Mouse (Mus musculus) CH12.LX (cell line): ENCODE results near the gene Zfp689. TPM values are rescaled to one million over a fixed set of nuclear protein-coding genes. Genes with fewer than 3 reads are reported as not detected.
A peak's percentile ranks its signal among the peaks of the same experiment; 100 is the strongest.

Experiments used
- DNase-seq: peaks from one replicate; pipeline ENCODE4 v3.0.0-alpha.2; 2013; ENCODE audit errors: extremely low read depth
- H3K27ac ChIP-seq: 2 replicates; pipeline ENCODE4 v1.5.1; 2012; ENCODE audit warnings: low read depth, mild to moderate bottlenecking, control low read depth, moderate library complexity; ENCODE audit not compliant: insufficient read depth
- H3K27me3 ChIP-seq: replicated peaks from 2 replicates; pipeline ENCODE3; 2012; ENCODE audit warnings: inconsistent platforms
- H3K36me3 ChIP-seq, 2 experiments: replicated peaks in 1 of 2; 2 replicates each; pipeline versions ENCODE3 to v1.6.1; 2012; ENCODE audit warnings: inconsistent platforms in 1 of 2, low read length in 1 of 2, mild to moderate bottlenecking in 1 of 2, mixed read lengths in 1 of 2, moderate library complexity in 1 of 2; ENCODE audit not compliant: control insufficient read depth in 1 of 2, insufficient read depth in 1 of 2
- H3K4me1 ChIP-seq, 2 experiments: 2 replicates each; pipeline ENCODE4 v1.6.1; 2012; ENCODE audit warnings: inconsistent platforms in 1 of 2, moderate library complexity in 1 of 2; ENCODE audit not compliant: insufficient read depth in 2 of 2, control insufficient read depth in 1 of 2
- H3K4me2 ChIP-seq: 2 replicates; pipeline ENCODE4 v1.6.1; 2012; ENCODE audit warnings: low read depth, mild to moderate bottlenecking, control low read depth; ENCODE audit not compliant: poor library complexity, insufficient read depth, severe bottlenecking
- H3K4me3 ChIP-seq, 3 experiments: fragments of 150-350 bp in 1 of 3; sonication (generic) in 1 of 3; replicated peaks in 1 of 3; 2 replicates each; pipeline versions ENCODE3 to v1.5.1; 2011 to 2012; ENCODE audit warnings: low read depth in 2 of 3, low read length in 2 of 3, mild to moderate bottlenecking in 2 of 3, moderate library complexity in 2 of 3, control low read depth in 1 of 3, improper control_type of control experiment in 1 of 3, inconsistent platforms in 1 of 3, mixed read lengths in 1 of 3; ENCODE audit not compliant: poor library complexity in 1 of 3
- H3K79me2 ChIP-seq: replicated peaks from 2 replicates; pipeline ENCODE4 v1.6.1; 2012; ENCODE audit warnings: mild to moderate bottlenecking, moderate library complexity; ENCODE audit not compliant: control insufficient read depth, poor library complexity, insufficient read depth, severe bottlenecking; ENCODE audit errors: extremely low read depth
- H3K9ac ChIP-seq: 2 replicates; pipeline ENCODE4 v1.6.1; 2012; ENCODE audit warnings: low read depth, mild to moderate bottlenecking, control low read depth, moderate library complexity; ENCODE audit not compliant: insufficient read depth
- H3K9me3 ChIP-seq: replicated peaks from 2 replicates; pipeline ENCODE3; 2012; ENCODE audit warnings: low read length, inconsistent platforms, mixed read lengths
- CHD1 ChIP-seq: IDR thresholded peaks from 2 replicates; pipeline ENCODE4 v1.6.1; 2012; ENCODE audit warnings: low read depth, low read length, improper control_type of control experiment, inconsistent platforms
- CHD2 ChIP-seq: IDR thresholded peaks from 2 replicates; pipeline ENCODE4 v1.6.1; 2011; ENCODE audit warnings: low read length, improper control_type of control experiment
- CTCF ChIP-seq, 2 experiments: IDR thresholded peaks in 1 of 2; conservative IDR thresholded peaks in 1 of 2; 2 replicates each; pipeline ENCODE4 v1.5.1; 2011 to 2012; ENCODE audit warnings: low read depth in 2 of 2, low read length in 2 of 2, improper control_type of control experiment in 1 of 2, inconsistent platforms in 1 of 2, mild to moderate bottlenecking in 1 of 2, moderate library complexity in 1 of 2
- ETS1 ChIP-seq: conservative IDR thresholded peaks from 2 replicates; pipeline ENCODE4 v1.6.1; 2012; ENCODE audit warnings: low read depth, mild to moderate bottlenecking, inconsistent platforms, low read length, improper control_type of control experiment, moderate library complexity
- GABPA ChIP-seq: IDR thresholded peaks from 2 replicates; pipeline ENCODE4 v1.6.1; 2012; ENCODE audit warnings: low read depth, low read length, improper control_type of control experiment, inconsistent platforms; ENCODE audit not compliant: insufficient replicate concordance
- IRF4 ChIP-seq: IDR thresholded peaks from 2 replicates; pipeline ENCODE4 v1.6.1; 2014; ENCODE audit warnings: low read depth, mild to moderate bottlenecking, inconsistent platforms, low read length, improper control_type of control experiment
- JUN ChIP-seq: IDR thresholded peaks from 2 replicates; pipeline ENCODE4 v1.6.1; 2011; ENCODE audit warnings: low read depth, mild to moderate bottlenecking, low read length, improper control_type of control experiment, moderate library complexity; ENCODE audit not compliant: insufficient read depth
- JUND ChIP-seq: conservative IDR thresholded peaks from 2 replicates; pipeline ENCODE4 v1.6.1; 2011; ENCODE audit warnings: low read depth, low read length, improper control_type of control experiment
- KAT2A ChIP-seq: IDR thresholded peaks from 2 replicates; pipeline ENCODE4 v1.6.1; 2012; ENCODE audit warnings: low read length, improper control_type of control experiment, inconsistent platforms; ENCODE audit not compliant: insufficient replicate concordance
- MYC ChIP-seq: IDR thresholded peaks from 2 replicates; pipeline ENCODE4 v1.6.1; 2011; ENCODE audit warnings: low read depth, mild to moderate bottlenecking, improper control_type of control experiment, low read length
- NELFE ChIP-seq: IDR thresholded peaks from 2 replicates; pipeline ENCODE4 v1.6.1; 2011; ENCODE audit warnings: low read depth, low read length, improper control_type of control experiment
- POLR2A ChIP-seq: IDR thresholded peaks from 2 replicates; pipeline ENCODE4 v1.6.1; 2011; ENCODE audit warnings: low read depth, mild to moderate bottlenecking, improper control_type of control experiment, low read length
- POLR2AphosphoS2 ChIP-seq: IDR thresholded peaks from 2 replicates; pipeline ENCODE4 v1.6.1; 2011; ENCODE audit warnings: low read depth, low read length, improper control_type of control experiment
- RAD21 ChIP-seq: IDR thresholded peaks from 2 replicates; pipeline ENCODE4 v1.6.1; 2011; ENCODE audit warnings: low read depth, mild to moderate bottlenecking, low read length, improper control_type of control experiment, moderate library complexity
- RCOR1 ChIP-seq: conservative IDR thresholded peaks from 2 replicates; pipeline ENCODE4 v1.6.1; 2012; ENCODE audit warnings: low read depth, mild to moderate bottlenecking, inconsistent platforms, low read length, improper control_type of control experiment
- SIN3A ChIP-seq: IDR thresholded peaks from 2 replicates; pipeline ENCODE4 v1.6.1; 2012; ENCODE audit warnings: low read length, improper control_type of control experiment, inconsistent platforms
- SMC3 ChIP-seq: IDR thresholded peaks from 2 replicates; pipeline ENCODE4 v1.6.1; 2011; ENCODE audit warnings: low read depth, low read length, improper control_type of control experiment
- TCF12 ChIP-seq: IDR thresholded peaks from 2 replicates; pipeline ENCODE4 v1.6.1; 2014; ENCODE audit warnings: low read depth, mild to moderate bottlenecking, inconsistent platforms, low read length, improper control_type of control experiment
- UBTF ChIP-seq: IDR thresholded peaks from 2 replicates; pipeline ENCODE4 v1.6.1; 2012; ENCODE audit warnings: low read depth, mild to moderate bottlenecking, inconsistent platforms, low read length, improper control_type of control experiment, moderate library complexity
- USF2 ChIP-seq: conservative IDR thresholded peaks from 2 replicates; pipeline ENCODE4 v1.6.1; 2011; ENCODE audit warnings: low read depth, low read length, improper control_type of control experiment
- ZC3H11A ChIP-seq: IDR thresholded peaks from 2 replicates; pipeline ENCODE4 v1.6.1; 2012; ENCODE audit warnings: low read depth, mild to moderate bottlenecking, inconsistent platforms, low read length, improper control_type of control experiment
- ZKSCAN1 ChIP-seq: IDR thresholded peaks from 2 replicates; pipeline ENCODE4 v1.6.1; 2012; ENCODE audit warnings: low read depth, inconsistent platforms, low read length, improper control_type of control experiment, borderline replicate concordance
- ZNF384 ChIP-seq: IDR thresholded peaks from 2 replicates; pipeline ENCODE4 v1.6.1; 2012; ENCODE audit warnings: low read depth, low read length, improper control_type of control experiment, inconsistent platforms
- dilution Hi-C: fragments of 300-500 bp; cut with MboI; formaldehyde crosslinking; loops from 2 replicates; pipeline ENCODE4 v1.14.3; 2020; ENCODE audit warnings: low sequenced_read_pairs; ENCODE audit not compliant: extremely low pct_unique_long_range_greater_than_20kb, extremely low pct_ligation_motif_present
- in situ Hi-C: fragments of 300-500 bp; cut with MboI; formaldehyde crosslinking; loops from 3 replicates; pipeline ENCODE4 v1.14.3; 2019; ENCODE audit warnings: low sequenced_read_pairs, low pct_ligation_motif_present, low pct_unique_long_range_greater_than_20kb, mixed read lengths
- polyA plus RNA-seq: library from polyadenylated mRNA; unstranded; fragments of >175 nt; gene quantifications from 2 replicates; pipeline ENCODE4 v1.2.1, GENCODE M21; 2012; ENCODE audit warnings: low read depth; ENCODE audit not compliant: insufficient read length
- total RNA-seq, 2 experiments: library from RNA; depleted of rRNA; stranded (reverse); fragments of 300-350 nt in 1 of 2; fragments of >200 nt in 1 of 2; gene quantifications; 2 replicates each; pipeline ENCODE4 v1.2.3; 2012 to 2014

Zfp689 gene
- total and polyA plus RNA-seq, 3 experiments: 2.3 to 3.6 (median 3.2) TPM

- TF ChIP-seq SIN3A: no peak
- TF ChIP-seq POLR2A: no peak
- TF ChIP-seq GABPA: no peak
- no peak for TF ChIP-seq KAT2A
- TF ChIP-seq SMC3: no peak
- no peak for TF ChIP-seq POLR2AphosphoS2
- TF ChIP-seq NELFE: no peak
- H3K79me2 ChIP-seq: peaks cover 5% of the 10 kb centered on the region
- DNase-seq: no peak
- H3K27me3 ChIP-seq: peaks cover 8% of the 10 kb centered on the region
- H3K9ac ChIP-seq: no peak overlapping the region
- H3K9me3 ChIP-seq: peaks cover 5% of the 10 kb centered on the region
- in situ Hi-C loops (no loop called here), dilution Hi-C loops (no loop called here)
- H3K4me2 ChIP-seq: no peak overlapping the region
- no peak overlapping the region for H3K27ac ChIP-seq
- peaks cover 0 to 1% of the 10 kb centered on the region in 2 experiments for H3K36me3 ChIP-seq
- H3K4me1 ChIP-seq: peaks cover 4 to 16% of the 10 kb centered on the region in 2 experiments; a peak in 2 of 4 replicates
- H3K4me3 ChIP-seq: no peak overlapping the region
Measured at GRCm38 (mm10) chr7:127425291-127425690, 23.7 kb downstream of the Zfp689 start.

GRCm38 (mm10) chr7:127422247-127422646 lies 26.7 kb downstream of the Zfp689 start:
- peak overlapping the region; percentile 77 for H3K4me2 ChIP-seq
- in situ Hi-C loops: loop anchor here (5.0 kb wide), 1 partner anchor 35 kb away; the partner anchor contains the start of gene Prr14
- TF ChIP-seq UBTF (no peak), SIN3A (no peak), MYC (no peak)
- dilution Hi-C loops: no loop called here
- peaks cover 11 to 28% of the 10 kb centered on the region in 2 experiments for H3K36me3 ChIP-seq
- H3K9ac ChIP-seq: no peak overlapping the region
- H3K4me3 ChIP-seq: peak overlapping the region in 2 of 3 experiments; percentile 82
- no peak for DNase-seq
- H3K79me2 ChIP-seq: peaks cover 5% of the 10 kb centered on the region
- peaks cover 8% of the 10 kb centered on the region for H3K27me3 ChIP-seq
- H3K27ac ChIP-seq: no peak overlapping the region
- peaks cover 5% of the 10 kb centered on the region for H3K9me3 ChIP-seq
- peaks cover 4 to 22% of the 10 kb centered on the region in 2 experiments; a peak in 2 of 4 replicates for H3K4me1 ChIP-seq

GRCm38 (mm10) chr7:127421388-127422191 lies 27.4 kb downstream of the Zfp689 start, which contains the start of gene Zfp688:
TSS of gene Zfp688 (minus strand) at chr7:127422068.
- H3K4me3 ChIP-seq: peak within 1 kb of the TSS; percentile 56 to 82 (median 82)
- peaks cover 4 to 22% of the 10 kb centered on the region in 2 experiments; a peak in 2 of 4 replicates for H3K4me1 ChIP-seq
- peak; percentile 93 for DNase-seq
- H3K79me2 ChIP-seq: peaks cover 5% of the 10 kb centered on the region
- H3K9me3 ChIP-seq: no peaks in the 10 kb centered on the region
- H3K4me2 ChIP-seq: peak within 1 kb of the TSS; percentile 77
- peak within 1 kb of the TSS; percentile 67 for H3K9ac ChIP-seq
- peaks cover 11 to 31% of the 10 kb centered on the region in 2 experiments for H3K36me3 ChIP-seq
- H3K27ac ChIP-seq: no peak within 1 kb of the TSS; the same call in 1 of the 2 replicates
- in situ Hi-C loops: loop anchor here (5.0 kb wide), 1 partner anchor 36 kb away; the partner anchor contains the start of gene Prr14
- dilution Hi-C loops: no loop called here
- peaks cover 8% of the 10 kb centered on the region for H3K27me3 ChIP-seq
- TF ChIP-seq ZC3H11A (no peak), IRF4 (no peak), USF2 (no peak), JUND (no peak), GABPA (no peak), ZKSCAN1 (no peak), CHD2 (no peak), ETS1 (peak; percentile 51; the same call in 1 of the 2 replicates), CHD1 (no peak), MYC (peak; percentile 52; the same call in 1 of the 2 replicates), SMC3 (no peak), JUN (no peak), CTCF (conservative IDR thresholded peaks at IDR 0.05 in 1 of 2, IDR thresholded peaks at IDR 0.05 in 1 of 2; ENCODE audit: low read depth in 2 of 2, low read length in 2 of 2) (no peak; a peak in 1 of 4 replicates), ZNF384 (no peak), UBTF (no peak), RCOR1 (no peak), RAD21 (no peak), TCF12 (peak; percentile 73; the same call in 1 of the 2 replicates)
